Mouse (Mus musculus): ENCODE measurements around the gene F2rl1.
"Not testable (repeated sequence)": the region's sequence is repeated elsewhere in the genome, so short reads cannot be mapped to it uniquely, and the experiment has no call there.

F2rl1 gene

DNA sequence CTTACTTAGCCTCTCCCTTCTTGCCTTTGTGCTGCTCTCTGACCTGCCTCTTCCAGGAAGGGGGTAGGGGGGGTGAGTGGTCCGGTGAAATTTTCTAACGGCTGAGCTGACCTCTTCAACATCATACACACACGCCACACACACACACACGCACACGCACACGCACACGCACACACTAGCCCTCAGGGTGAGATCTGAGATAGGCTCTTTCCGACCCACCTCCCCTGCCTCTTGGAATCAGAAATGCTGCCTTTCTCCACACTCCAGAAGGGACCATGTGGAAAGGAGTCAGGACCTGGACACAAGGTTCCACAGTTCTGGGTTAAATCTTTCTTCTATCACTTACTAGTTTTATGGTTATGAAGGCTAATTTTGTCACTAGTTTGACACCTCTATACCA lies 8.6 kb upstream of the F2rl1 start:
- DNase-seq (ENCODE audit: low spot score), result no peak

DNA sequence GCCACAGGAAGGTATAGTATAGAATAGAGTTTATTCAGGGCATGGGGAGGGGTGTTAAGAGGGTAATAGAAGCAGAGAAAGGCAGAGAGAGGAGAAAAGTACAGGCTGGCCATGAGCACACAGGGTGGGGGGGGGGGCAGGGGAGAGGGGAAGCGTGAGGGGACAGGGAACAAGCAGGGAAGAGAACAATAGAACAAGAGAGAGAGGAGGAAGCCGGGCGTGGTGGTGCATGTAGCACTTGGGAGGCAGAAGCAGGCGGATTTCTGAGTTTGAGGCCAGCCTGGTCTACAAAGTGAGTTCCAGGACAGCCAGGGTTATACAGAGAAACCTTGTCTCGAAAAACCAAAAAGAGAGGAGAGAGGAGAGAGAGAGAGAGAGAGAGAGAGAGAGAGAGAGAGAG lies 8.1 kb upstream of the F2rl1 start:
- not testable (repeated sequence) for DNase-seq (ENCODE audit: low spot score)

DNA sequence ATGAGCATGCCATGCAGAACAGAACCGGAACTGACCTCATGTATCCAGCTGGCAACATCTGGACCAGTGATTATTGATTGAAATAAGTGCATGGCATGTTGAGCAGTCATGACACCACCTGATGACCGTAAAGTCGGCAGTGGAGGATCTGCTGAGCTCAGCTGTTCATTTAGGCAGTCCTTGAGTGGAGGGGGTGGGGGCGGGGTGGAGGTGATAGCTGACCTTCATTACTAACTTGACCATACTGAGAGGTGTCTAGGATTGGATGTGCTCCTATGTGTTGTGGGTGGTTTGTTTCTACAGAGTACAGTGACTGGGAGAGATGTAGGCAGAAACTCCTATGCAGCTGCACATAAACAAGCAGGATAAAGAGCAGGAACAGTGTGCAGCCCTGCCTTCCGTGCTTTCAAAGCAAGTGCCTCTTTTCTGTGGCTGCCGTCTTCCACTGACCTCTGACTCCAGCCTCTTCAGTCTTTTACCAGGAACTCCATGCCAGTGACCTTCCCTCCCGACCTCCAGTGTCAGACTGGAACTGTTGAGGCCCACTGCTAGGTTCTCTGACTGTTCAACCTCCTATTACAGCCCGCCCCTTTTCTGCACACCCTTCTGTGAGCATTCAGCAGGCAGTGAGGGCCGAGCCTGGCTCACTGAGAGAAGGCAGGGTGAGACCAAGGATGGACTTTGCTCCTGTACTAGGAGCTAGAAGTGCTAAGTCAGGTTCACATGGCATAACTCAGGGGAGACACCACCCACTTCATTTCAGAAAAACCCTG lies 6.4 kb upstream of the F2rl1 start:
- no peak for DNase-seq (ENCODE audit: low spot score)

DNA sequence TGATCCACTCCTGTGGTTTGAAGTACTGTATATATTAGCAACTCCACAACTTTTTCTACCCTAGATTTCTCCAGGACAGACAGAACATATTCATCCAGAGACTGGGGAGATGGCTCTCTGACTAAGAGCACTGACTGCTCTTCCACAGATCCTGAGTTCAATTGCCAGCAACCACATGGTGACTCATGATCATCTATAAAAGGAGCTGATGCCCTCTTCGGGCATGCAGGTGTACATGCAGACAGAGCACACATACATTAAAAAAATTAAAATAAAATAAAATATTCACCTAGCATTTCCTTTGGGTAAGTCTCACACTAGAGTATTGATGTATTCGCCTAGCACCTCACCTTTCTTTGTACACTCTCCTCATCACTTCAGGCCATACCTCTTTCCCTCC lies 4.2 kb upstream of the F2rl1 start:
- DNase-seq (ENCODE audit: low spot score), result no peak

DNA sequence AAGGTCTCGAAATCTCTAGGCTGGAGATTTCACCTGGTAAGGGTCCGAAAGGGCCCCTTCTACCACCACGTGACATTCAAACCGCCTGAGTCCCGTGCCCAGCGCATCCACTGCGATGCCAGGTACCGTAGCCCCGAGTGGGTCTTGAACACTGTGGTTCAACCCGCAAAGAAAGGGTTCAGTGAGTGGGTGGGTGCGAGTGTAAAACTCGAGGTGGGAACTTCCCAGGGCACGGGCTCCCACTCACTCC lies 678 bp downstream of the F2rl1 start:
- no peak for DNase-seq (ENCODE audit: low spot score)

DNA sequence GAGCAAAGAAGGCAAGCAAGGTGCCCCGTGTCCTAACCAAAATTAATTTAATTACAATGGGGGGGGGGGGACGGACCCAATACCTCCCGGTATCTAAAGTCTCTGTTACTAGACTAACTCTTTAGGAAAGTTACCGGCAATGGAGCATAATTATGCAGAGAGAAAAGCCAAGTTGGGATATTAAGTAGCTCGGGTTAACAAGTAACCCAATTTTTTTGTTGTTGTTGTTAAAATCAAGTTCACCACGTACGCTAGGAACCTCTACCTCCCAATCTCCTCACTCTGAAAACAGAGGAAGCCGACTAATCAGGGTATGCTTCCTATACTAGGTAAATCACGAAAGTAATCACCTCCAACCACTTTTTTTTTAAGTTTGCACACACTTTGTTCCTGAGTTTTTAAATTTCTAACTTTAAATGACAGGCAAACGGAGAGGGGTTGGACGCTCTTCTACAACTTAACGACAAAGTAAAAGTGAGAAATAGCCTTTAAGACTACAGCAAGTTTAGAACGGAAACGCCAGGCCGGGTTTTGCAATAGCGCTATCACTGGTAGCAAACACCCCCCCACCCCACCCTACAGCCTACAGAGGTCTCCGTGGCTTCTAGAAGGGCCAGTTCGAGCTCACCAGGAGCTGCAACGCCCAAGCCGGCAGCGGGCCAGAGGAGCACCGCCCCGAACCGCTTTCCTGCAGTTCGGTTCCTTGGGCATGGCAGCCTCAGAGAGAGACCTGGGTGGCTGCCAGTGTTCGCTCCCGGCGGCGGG lies 1.2 kb downstream of the F2rl1 start:
- DNase-seq (ENCODE audit: low spot score), result peak; percentile 39

DNA sequence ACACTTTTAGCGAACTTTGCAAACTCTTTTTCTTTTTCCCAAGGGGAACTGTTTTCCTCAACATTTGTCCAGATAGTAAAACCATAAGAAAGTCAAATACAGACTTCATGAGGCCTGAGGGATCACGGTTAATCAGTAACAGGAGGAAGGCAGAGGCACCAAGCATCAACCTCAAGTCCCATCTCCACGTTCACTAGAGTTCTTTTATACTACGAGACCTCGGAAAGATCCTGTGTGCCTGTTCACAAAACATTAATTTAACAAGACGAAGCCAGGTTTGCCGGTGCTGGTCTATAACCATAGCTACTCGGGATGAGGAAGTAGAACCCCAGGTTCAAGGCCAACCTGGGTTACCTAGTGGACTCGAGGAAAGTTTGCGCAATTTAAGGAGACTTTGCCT lies 2.9 kb downstream of the F2rl1 start:
- no peak for DNase-seq (ENCODE audit: low spot score)

DNA sequence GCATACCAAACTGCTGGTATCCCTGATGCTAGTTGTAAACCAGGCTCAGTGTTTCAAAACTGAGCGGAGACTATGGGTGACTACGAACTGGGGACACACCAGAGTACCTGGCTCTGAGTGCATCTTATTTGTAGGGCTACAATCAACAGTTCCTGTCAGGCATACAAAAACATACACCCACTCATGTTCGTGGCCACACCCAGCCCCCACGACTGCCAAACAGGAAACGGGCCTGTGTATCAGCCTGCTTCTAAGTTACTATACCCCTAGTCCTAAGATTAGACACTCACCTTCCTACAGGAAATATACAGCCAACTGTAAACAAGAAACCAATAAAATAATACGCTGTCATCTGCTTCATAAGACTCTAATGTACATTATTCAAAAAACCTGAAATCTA lies 4.0 kb downstream of the F2rl1 start:
- no peak for DNase-seq (ENCODE audit: low spot score)

DNA sequence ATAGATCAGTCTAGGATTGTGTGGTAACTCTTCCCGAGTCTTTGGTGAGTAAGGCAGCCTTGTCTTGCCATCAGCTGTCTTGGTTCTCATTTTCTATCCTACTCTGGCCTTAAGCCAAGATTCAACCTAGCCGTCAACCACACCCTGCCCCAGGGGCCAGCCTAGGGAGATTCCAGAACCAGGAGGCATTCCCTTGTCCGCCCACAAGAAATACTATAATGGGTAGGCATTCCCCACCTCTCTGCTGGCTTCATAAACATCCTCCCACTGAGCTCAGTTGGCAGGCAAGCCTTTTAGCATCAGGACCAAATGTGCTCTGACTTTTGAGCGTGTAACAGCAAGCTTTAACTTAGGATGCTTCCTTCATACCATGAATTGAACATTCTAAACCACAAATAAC lies 10.3 kb downstream of the F2rl1 start:
- no peak for DNase-seq (ENCODE audit: low spot score)

DNA sequence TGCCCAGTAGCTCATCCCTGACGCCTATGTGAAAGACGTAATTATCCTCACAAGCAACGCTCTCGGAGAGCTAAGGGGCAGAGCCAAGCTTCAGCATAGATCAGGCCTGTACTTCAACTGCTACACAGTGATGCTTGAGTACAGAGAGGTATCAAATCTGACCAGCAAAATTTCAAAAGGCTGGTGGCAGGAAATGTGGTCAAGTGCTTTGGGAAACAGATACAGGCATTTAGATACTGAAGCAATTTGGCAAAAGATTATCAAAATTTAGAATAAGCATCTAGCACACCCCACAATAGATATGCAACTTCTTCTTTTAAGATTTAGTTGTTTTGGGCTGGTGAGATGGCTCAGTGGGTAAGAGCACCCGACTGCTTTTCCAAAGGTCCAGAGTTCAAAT lies 15.0 kb downstream of the F2rl1 start:
- DNase-seq (ENCODE audit: low spot score), result no peak

DNA sequence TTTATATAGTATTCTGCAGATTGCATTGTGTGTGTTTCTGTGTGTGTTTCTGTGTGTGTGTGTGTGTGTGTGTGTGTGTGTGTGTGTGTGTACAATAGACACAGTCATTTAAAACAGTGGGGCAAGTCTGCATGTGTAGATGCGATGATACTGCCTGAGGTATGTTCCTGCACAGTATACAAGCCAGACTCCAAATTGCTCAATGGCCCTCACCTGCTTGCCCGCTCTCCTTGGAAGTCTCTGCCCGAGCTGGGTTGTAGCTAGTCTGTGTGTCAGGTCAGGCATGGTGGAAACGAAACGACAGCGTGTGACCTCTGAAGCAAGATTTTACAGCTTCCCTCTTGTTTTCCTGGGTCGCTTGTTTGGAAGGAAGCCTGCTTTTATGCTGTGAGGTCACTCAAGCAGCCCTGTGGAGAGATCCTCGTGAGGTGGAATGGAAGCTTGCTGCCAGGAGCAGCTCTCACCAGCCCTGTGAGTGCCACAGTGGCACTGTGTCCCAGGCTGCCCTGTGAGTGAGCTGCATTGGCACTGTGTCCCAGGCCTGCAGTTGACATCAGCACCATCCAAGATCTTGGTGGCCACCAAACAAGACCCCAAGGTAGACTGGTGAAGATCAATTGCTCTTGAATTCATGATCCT lies 21.6 kb downstream of the F2rl1 start:
- DNase-seq (ENCODE audit: low spot score), result no peak

DNA sequence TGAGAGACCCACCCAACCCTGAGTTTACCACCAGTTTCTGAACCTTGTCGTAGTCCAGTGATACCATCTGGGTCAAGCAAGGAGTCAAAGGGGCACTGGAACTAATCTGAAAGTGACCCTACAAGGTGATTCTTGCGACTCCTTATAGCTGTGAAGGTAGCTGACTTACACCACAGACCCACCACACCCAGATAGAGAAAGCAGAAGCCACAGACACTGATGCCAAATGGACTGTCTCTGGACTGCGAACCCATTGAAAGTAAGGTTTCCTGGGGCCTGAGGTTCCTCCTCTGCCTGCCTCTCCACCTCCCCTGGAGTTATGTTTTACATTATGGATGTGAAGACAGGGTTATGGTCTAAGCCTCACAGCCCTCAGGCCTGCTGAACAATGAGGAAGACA lies 28.4 kb downstream of the F2rl1 start:
- no peak for DNase-seq (ENCODE audit: low spot score)

DNA sequence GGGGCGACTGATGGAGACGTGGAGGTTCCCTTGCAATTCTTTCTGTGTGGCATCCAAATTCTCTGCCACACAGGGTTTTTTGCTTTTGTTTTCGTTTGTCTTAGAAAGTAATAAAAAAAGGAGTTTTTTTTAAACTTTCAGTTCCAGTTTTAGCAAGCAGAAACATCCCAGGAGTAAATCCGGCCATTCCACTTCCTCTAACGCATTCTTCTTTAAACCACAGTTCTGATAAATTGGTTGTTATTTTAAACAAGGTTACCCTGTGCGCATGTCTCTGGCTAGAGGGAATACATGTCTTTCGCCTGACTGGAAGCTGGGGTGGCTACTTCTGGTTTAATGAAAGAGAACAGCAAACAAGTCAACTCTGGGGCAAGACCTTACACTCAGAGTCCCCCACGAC lies 30.2 kb downstream of the F2rl1 start:
- no peak for DNase-seq (ENCODE audit: low spot score)

DNA sequence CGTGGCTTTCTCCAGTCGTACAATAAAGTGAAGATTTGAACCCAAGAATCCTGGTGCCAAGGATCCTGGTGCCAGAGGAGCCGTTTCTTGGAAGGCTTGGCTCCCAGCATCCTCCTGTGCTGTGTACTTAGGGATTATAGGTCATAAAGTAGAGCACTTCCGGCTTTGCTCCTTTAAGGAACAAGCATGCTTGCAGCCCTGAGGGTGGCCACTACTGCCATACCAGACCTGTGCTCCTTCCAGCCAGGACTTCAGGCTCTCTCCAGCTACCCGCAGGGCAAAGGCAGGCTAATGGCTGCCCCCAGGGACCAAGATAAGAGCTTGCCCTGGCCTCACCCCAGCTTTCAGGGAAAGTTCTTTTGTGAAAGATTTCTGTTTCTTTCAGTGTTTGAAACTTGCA lies 31.7 kb downstream of the F2rl1 start:
- no peak for DNase-seq (ENCODE audit: low spot score)

DNA sequence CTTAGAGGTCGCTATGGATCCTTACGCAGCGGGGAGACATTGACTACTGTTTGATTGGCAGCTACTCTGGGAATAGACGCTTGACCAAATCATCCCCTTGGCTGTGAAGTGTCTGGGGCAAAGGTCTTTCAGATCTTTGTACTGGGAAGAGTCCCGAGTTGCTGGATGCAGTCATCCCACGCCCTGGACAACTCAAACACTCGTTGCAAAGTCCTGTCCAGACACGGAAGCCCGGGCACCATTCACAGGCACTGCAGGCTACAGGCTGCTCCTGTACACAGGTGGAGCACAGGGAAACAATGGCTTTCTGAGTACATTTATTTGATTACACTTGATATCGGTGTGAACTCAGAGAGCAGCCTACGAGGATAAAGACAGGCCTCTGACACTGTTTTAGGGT lies 33.7 kb downstream of the F2rl1 start:
- DNase-seq (ENCODE audit: low spot score), result no peak

DNA sequence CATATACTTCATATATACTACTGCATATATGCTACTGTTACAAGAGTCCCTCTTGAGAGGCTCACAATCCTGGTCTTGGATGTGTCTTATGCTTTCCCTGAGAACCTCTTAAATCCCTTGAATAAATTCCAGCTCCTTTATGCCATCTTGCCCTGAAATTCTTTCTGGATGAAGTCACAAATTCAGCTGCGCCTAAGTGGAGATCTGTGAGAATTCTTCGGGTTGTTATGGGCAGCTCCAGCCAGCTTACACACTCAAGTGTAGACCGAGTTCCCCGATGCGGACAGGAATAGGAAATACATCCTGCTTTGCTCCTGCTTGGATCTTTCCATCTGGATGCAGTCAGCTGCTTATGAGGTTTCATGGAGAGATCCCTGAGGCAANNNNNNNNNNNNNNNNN lies 40.4 kb downstream of the F2rl1 start:
- DNase-seq (ENCODE audit: low spot score), result no peak

DNA sequence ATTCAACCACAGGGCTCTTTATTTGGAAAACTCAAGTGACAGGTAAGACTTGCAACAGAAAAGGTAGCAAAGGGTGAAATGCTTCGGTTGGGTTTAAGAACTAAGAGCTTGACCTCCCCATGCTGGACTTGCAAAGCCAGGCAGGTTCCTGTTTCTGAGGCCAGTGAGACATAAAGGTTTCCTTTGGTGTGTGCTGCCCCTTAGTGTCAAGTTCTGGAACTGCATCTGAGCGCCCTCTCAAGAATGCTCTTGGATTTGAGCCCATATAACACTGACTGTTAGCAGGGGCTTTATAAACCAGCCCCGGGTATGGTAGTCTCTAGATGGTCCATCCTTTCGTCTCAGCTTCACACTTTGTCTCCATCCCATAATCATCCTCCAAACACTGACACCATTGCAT lies 43.6 kb downstream of the F2rl1 start:
- DNase-seq (ENCODE audit: low spot score), result peak; percentile 76

DNA sequence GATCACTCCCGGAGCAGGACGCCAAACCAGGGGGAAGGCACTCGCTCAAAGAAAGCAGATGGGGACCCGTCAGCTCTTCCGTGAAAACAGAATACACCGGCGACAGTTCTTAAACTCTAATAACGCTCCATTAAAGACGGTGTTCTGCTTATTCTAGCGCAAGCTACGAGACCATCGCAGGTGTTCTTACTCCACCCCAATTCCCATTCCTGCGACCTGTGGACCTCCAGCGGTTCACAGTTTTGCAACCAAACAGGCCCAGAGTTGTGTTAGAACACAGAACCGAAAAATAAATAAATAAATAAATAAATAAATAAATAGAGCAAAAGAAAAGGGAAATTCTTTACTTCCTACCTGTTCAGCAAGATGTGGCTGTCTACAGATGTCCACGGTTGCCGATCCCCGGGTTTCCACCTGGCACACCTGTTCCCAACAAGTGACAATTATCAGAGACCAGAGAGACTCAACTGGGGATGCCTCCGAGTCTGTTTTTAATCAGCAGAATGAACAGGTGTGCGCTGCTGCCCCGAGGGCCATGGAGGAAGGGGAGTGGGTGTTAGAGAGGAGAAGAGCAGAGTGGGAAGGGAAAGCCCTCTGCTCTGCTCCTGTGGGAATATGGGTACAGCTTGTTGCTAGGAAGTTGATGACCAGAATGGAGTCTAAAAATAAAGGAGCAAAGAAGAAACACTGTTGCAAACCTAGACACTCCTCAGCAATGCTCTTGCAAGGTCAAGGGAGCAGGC lies 46.2 kb downstream of the F2rl1 start, which contains the start of gene S100z:
TSS of gene S100z (minus strand) at position 51 of the 743 bp plus-strand sequence.
- no peak for DNase-seq (ENCODE audit: low spot score)

DNA sequence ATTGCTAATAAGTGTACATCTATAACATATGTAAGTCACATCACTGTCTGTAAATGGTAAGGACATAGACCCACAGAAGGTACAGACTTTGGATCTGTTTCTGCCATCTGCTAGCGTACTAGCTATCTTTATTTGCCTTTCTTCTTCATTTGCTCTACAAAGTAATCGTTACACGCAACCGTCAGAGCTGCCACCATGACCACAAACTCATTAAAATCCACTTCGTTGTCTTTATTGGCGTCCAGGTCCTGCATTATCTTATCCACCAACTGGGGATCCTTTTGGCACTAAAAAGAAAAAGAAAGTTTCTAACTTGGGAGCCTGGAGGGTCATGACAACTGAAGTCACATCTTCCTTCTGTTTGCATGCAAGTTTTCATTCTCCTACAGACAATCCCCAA lies 47.9 kb downstream of the F2rl1 start:
- DNase-seq (ENCODE audit: low spot score), result no peak

DNA sequence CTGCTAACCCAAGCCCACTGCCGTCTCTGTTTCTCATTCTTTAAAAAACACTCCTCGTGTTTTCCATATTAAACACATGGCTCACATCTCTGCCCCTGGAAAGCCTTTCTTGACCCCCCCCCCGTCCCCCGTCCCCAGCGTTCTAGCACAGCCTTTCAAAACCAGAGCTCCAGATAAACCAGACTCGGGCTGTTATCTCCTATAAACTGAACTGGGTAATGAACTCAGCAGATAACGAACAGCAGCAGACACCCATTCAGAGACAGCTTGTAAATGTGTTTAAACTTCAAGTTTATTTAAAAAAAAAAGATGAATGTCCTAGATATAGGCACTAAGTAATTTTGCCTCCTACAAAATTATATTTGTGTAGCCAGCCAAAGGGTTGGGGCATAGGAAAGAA lies 49.9 kb downstream of the F2rl1 start:
- DNase-seq (ENCODE audit: low spot score), result no peak

DNA sequence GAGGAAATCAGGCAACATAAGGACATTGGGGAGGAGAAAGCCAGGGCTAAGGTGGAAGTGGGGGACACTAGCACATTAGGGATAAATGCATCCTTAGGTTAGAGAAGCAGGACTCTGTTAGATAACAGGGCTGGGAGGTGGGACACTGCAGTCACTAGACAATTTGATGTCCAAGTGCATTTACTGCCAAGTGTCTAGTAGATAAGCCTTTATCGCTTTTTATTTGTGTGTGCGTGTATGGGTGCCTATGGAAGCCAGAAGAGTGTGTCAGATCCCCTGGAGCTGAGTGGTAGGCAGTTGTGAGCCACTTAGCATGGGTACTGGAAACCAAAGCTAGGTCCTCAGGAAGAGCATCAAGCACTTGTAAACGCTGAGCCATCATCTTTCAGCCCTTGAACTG lies 50.7 kb downstream of the F2rl1 start:
- DNase-seq (ENCODE audit: low spot score), result no peak

DNA sequence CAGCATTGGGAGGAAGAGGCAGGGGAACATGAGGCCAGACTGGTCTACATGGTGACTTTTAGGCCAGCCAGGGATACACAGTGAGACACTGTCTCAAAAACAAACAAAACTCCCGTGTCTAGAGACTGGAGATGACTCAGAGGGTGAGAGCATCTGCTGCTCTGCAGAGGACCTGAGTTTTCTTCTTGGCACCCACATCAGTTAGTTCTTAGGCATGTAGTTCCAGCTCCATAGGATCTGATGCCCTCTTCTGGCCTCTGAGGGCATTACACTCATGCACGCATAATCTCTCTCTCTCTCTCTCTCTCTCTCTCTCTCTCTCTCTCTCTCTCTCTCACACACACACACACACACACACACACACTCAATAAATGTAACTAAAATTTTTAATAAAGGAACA lies 54.1 kb downstream of the F2rl1 start:
- no peak for DNase-seq (ENCODE audit: low spot score)
